In genomic region chr8:36016321-36017114, GRCm38 (mm10) we compare ENCODE assay signal across 8 mouse cellular contexts.
DNase-seq lines count a peak whose midpoint lies in the region; ATAC-seq and TF ChIP-seq lines count a peak whose summit lies in the region.
"Had no signal": no experiment of that assay in that cellular context is flagged by ENCODE, and none has a peak within 500 bp of the region (broad histone marks: within the 10 kb centered on the region; RNA-seq: fewer than 3 reads in every experiment).

No protein-coding gene starts in this region.

- no peaks in the 10 kb centered on the region for H3K36me3 ChIP-seq in spleen, adult 2 months (ENCODE audit: control insufficient read depth, insufficient read depth, low read length)
- no peaks in the 10 kb centered on the region for H3K36me3 ChIP-seq in forebrain, embryonic 15.5 days

- H3K4me3 ChIP-seq in spleen, adult 2 months (ENCODE audit: extremely low read depth, insufficient read depth, insufficient read length), result no peak overlapping the region
- no peak overlapping the region for H3K4me3 ChIP-seq in forebrain, embryonic 15.5 days

- no peak overlapping the region for H3K27ac ChIP-seq in spleen, adult 2 months (ENCODE audit: insufficient read depth, low read length)
- H3K27ac ChIP-seq in forebrain, embryonic 15.5 days (replicated peaks), result peak overlapping the region; percentile 38

- peaks cover 2% of the 10 kb centered on the region; the same call in 1 of the 2 replicates for H3K4me1 ChIP-seq in spleen, adult 2 months (ENCODE audit: control insufficient read depth, insufficient read depth, insufficient read length)
- peaks cover 47% of the 10 kb centered on the region for H3K4me1 ChIP-seq in forebrain, embryonic 15.5 days

- H3K9ac ChIP-seq in forebrain, embryonic 15.5 days (replicated peaks), result no peak overlapping the region

- no peaks in the 10 kb centered on the region for H3K9me3 ChIP-seq in forebrain, embryonic 15.5 days

- no peak for TF ChIP-seq CTCF in spleen, adult 2 months (IDR thresholded peaks at IDR 0.05; ENCODE audit: extremely low read depth, insufficient read depth, insufficient read length, insufficient replicate concordance)

- DNase-seq in spleen, adult 2 months (ENCODE audit: low read depth in 1 of 2, low spot score in 2 of 2), result peak; percentile 9 to 22
- DNase-seq in spleen, postnatal 10 days (ENCODE audit: low spot score in 2 of 2), result no peak
- DNase-seq in kidney, postnatal 4 days, result peak; percentile 50 to 64
- DNase-seq in adrenal gland, adult 8-10 months, result no peak
- DNase-seq in layer of hippocampus, postnatal 36 days, result no peak
- DNase-seq: liver had no signal

- H3K27me3 ChIP-seq in spleen, adult 2 months (ENCODE audit: control insufficient read depth, insufficient read depth, low read length), result no peaks in the 10 kb centered on the region
- H3K27me3 ChIP-seq in forebrain, embryonic 15.5 days, result no peaks in the 10 kb centered on the region

- WGBS in spleen, adult 2 months, result 81% methylated on average over 20 of the region's 20 CpGs
- WGBS in forebrain, embryonic 15.5 days, result 46% methylated on average over 20 of the region's 20 CpGs

- TF ChIP-seq POLR2A in spleen, adult 2 months (IDR thresholded peaks at IDR 0.05; ENCODE audit: low read depth, low read length), result no peak

- H3K4me2 ChIP-seq in forebrain, embryonic 15.5 days (replicated peaks), result no peak overlapping the region

- ATAC-seq in forebrain, embryonic 15.5 days (replicated peaks), result peak; percentile 47
- ATAC-seq in neutrophil, adult 5-6 weeks (ENCODE audit: extremely low read depth, insufficient number of reproducible peaks, low FRiP score, poor library complexity, severe bottlenecking), result peak; percentile 56; the same call in 1 of the 2 replicates

Comparison
In these comparisons a context has a peak if more than half of its experiments do, and no peak if none do; other contexts are left out.
1. DNase-seq: peak in spleen, adult 2 months (2 of 2) and kidney, postnatal 4 days (2 of 2); none in spleen, postnatal 10 days (0 of 2), adrenal gland, adult 8-10 months (single experiment) and layer of hippocampus, postnatal 36 days (0 of 2).